Mouse (Mus musculus): ENCODE data around the gene Shank2.

The Shank2 gene

DNA sequence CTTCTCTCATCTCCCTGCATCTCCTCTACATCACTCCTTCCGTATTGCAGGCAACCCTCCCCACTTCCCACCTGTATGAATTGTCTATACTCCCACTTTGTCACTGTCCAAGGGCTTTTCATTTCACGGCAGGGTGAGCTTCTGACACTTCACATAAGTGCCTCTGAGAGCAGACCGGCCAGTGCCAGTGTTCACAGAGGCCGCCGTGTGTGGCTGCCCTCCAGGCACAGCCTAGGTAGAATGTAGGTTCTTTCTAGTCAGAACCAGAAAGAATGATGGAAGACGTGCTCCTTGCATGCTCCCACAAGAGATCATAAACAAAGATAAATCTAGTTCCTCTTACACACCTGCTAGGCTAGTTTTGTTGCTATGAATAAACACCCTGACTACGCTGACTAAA is 265.0 kb downstream of the Shank2 start:
- no peak for DNase-seq (ENCODE audit: low spot score in 2 of 2)

- DNase-seq (ENCODE audit: low spot score in 2 of 2): no peak
Measured at GRCm38 (mm10) chr7:144268329-144268728, 266.6 kb downstream of the Shank2 start.

- no peak for DNase-seq (ENCODE audit: low spot score in 2 of 2)
Measured at GRCm38 (mm10) chr7:144268778-144269177, 267.1 kb downstream of the Shank2 start.

DNA sequence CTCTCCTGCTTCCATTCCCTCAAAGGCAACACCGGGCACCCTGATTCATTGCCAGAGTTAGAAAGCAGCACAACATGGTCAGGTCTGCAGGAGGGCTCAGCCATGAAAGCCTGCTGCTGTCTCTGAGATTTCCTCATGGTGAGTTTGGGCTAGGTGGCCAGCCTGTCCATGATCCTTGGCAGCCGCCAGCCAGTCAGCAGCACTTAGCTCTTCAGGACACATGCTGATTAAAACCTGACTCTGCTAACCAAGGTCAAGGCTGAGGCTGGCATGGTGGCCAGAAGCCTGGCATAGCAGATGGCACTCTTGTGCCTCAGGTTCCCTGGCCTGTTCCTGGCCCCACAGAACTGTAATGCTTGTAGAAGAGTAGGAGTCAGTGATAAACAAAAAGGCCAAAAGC is 269.3 kb downstream of the Shank2 start:
- DNase-seq (ENCODE audit: low spot score in 2 of 2): no peak

DNA sequence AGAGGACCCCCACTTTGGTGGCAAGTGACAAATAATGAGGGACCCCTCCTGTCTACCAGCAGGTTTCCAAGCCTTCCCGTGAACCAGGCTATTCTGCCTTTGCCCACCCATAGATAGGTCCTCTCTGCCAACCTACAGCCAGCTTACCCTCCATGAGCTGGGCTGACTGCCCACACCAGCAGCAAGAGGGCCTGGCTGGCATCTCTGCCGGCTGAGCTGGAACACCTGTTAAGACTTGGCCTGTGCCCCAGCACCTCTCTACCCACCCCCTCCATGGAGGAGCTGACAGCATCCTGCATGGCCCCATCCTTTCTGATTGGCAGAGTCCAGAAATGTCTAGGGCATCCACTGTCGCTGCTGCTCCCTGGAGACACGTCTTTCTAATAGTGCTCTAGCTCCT is 277.0 kb downstream of the Shank2 start:
- no peak for DNase-seq (ENCODE audit: low spot score in 2 of 2)

DNA sequence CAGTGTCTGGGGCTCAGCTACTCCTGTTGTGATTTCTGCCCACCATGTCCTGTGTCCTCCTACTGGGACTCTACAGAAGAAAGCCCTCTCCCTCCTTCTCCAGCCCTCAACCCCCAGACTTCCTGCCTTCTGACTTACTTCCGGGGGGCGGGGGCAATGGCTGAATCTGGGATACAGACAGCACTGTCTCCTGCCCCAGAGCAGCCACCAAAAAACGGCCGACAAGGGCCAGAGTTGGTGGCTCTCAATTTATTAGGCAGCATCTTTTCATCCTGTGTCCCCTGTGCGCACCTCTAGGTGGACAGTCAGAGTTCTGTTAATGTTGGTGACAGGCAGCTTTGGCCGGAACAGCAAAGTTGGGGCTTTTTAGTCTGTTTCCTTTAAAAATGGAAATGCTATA is 282.0 kb downstream of the Shank2 start:
- peak in 1 of 2 experiments; percentile 28 for DNase-seq (ENCODE audit: low spot score in 2 of 2)

GRCm38 (mm10) chr7:144284241-144285065 is 282.7 kb downstream of the Shank2 start:
- DNase-seq (ENCODE audit: low spot score in 2 of 2): peak; percentile 58 to 59

GRCm38 (mm10) chr7:144285066-144285633 is 283.4 kb downstream of the Shank2 start:
- no peak for DNase-seq (ENCODE audit: low spot score in 2 of 2)

DNA sequence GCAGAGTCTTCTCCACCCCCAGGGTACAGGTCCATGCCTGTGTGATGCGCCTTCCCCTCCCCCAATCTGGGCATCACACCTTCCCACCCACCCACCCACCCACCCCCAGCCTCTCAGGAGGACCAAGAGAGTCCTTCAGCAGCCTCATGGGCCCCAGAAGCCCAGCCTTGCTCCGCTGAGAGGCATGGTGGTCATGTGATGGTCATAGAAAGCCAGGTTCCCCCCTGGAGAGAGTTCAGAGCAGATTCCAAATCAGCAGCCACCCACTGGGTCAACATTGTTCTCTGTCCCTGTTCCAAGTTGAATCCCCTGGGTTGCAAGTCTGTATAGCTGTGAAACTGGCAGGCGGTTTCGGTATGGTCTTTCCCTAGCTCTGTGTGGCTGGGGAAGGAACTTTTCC is 284.2 kb downstream of the Shank2 start:
- DNase-seq (ENCODE audit: low spot score in 2 of 2): no peak

- DNase-seq (ENCODE audit: low spot score in 2 of 2): no peak
Measured at GRCm38 (mm10) chr7:144287991-144288390, 286.3 kb downstream of the Shank2 start.

DNA sequence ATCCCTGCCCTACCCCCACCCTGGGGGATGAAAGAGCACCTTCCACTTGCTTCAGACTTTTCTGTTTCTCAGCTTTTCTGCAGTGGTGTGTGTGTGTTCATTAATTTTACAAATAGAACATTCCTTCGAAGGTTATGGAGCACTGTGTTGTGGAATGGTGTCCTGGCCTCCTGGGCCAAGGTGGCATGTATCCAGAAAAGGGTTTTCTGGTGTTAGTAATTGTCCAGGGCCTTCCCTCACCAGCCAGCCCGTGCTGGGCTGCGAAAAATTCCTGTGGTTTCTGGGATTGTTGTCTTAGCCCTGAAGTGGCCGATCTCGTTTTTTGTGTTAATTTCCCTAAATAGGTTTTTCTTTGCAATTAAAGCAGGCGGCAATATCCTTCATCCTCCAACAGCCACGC is 289.8 kb downstream of the Shank2 start:
- no peak for DNase-seq (ENCODE audit: low spot score in 2 of 2)

- no peak for DNase-seq (ENCODE audit: low spot score in 2 of 2)
Measured at GRCm38 (mm10) chr7:144293611-144294010, 291.9 kb downstream of the Shank2 start.

GRCm38 (mm10) chr7:144294239-144295200 is 292.8 kb downstream of the Shank2 start:
- no peak for DNase-seq (ENCODE audit: low spot score in 2 of 2)

DNA sequence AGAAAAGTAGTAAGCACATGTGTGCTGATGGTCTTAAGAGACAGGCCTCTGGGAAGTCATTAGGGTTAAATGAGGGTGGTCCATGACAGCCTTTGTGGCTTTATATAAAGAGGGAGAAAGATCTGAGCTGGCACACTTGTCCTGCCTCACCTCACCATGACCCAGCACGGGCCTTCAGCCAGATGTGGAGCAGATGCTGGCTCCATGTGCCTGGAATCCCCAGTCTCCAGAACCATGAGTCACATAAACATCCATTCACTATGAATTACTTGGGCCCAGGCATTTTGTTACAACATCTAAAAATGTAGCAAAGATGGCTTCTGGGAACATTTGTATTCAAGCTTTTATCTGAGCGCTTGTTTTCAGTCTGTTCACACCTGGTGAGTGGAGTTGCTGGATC is 297.6 kb downstream of the Shank2 start:
- DNase-seq (ENCODE audit: low spot score in 2 of 2): no peak

DNA sequence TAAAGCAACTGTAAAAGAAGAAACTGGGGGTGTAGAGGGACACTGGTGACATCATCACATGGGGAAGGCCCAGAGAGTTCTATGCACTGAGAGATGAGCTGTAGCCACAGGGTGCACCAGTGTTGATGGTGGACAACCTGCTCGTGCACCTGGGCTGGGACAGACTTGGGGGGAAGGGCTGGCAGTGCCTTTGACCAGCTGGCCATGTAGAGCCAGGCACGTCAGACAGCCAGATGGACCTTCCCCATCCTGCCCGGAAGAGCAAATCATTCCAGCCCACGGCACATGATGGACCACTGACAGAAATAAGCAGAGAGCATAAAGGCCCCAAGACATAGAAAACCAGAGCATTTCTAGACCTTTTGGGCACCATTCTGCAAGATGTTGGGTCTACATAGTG is 299.9 kb downstream of the Shank2 start:
- no peak for DNase-seq (ENCODE audit: low spot score in 2 of 2)

DNA sequence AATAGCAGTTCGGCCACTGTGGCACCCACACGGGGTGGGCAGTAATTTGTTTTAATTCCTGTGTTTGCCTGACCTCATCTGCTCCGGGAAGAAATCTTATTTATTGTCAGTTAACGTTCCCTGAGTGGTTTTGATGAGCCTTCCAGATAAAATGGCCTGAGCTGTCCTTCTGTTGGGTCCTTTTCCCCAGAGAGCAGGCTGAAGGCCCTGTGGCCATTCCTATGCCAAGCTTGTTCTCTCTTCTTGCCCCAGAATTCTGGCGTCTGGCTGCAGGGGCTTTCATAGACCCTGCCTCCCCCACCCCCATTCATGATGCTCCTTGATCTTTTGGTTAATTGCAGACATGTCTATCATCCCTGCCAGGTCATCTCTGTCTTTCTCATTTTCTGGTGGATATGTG is 300.8 kb downstream of the Shank2 start:
- no peak for DNase-seq (ENCODE audit: low spot score in 2 of 2)

- DNase-seq (ENCODE audit: low spot score in 2 of 2): no peak
Measured at GRCm38 (mm10) chr7:144307853-144308409, 306.2 kb downstream of the Shank2 start.

DNA sequence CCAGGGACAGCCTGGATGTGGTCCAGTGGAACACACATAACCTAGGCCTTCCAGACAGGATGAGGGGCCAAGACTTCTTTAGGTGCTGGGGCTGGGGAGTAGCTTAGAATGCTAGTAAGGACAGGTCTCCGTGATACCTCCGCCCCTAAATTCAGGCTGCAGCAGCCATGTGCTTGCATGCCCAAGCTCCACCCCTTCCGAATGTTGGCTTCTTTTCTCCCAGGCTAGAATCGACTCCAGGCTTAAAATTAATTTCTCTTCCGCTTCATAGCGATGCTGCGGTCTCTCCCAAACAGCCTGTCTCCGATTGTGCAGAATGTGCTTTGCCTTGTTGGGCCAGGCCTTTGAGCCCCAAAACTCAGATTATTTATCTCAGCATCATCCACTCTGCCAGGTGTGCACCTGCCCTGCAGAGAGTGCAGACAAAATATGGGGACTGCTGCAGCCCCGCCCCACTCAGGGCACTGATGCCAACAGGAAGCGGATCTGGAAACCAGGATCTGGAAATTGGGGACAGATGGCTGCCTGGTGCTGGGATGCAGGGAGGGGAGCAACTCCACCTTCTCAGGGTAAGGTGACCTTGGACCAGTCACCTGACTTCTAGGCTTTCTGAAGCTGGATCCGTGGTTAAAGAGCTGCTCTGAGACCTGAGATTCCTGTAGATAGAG is 312.8 kb downstream of the Shank2 start:
- DNase-seq (ENCODE audit: low spot score in 2 of 2): no peak

DNA sequence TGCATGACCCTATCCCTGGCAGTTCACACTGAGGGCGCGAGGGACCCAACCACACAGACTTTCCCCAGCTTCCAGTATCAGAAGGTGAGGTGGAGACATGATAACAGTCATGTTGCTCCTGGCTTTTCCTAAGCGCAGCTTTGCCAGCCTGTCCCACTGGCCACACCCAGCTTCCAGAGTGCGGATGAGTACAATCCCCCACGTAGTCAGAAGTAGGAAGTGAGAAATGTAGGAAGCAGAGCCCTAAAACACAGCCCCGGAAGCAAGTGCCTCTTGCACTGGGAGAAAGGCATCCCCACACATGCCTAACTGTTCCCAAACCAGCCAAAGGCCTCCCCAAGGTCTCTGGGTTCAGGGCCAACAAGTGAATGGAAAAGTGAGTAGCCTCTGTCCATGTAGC is 314.5 kb downstream of the Shank2 start:
- no peak for DNase-seq (ENCODE audit: low spot score in 2 of 2)

DNA sequence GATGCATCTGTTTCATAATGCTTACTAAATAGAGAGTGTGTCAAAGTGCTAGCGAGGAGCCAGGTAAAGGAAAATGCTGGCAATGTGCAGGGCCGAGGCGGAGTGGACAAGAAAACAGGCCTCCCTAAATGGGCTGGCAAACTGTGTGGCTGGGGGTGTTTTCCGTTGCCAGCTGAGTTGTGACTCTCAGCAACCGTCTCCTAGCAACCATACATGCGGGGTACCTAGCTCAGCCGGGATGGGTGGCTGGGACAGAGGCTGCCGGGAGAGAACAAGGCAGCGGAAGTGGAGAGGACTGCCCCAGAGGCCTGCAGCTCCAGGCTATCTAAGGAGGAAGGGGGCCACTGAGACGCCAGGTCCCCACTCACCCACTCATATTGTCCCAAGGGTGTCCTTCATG is 315.1 kb downstream of the Shank2 start:
- DNase-seq (ENCODE audit: low spot score in 2 of 2): peak; percentile 53 to 56

- no peak for DNase-seq (ENCODE audit: low spot score in 2 of 2)
Measured at GRCm38 (mm10) chr7:144324077-144324476, 322.3 kb downstream of the Shank2 start.

Data from frontal cortex, postnatal 10 days (tissue).